Mouse (Mus musculus): ENCODE measurements at regions not wholly inside any gene's neighbourhood (a gene's known extent, or its start where the extent isn't known, plus 50 kb on each side); places are given as distances from the start of the nearest gene placed in this dataset.

GRCm38 (mm10) chr13:51930301-51930747 is 83.8 kb downstream of the Gadd45g start:
- peak; percentile 58 to 70 for DNase-seq (ENCODE audit: low spot score in 2 of 2)

GRCm38 (mm10) chr13:51930931-51931330 is 84.5 kb downstream of the Gadd45g start:
- DNase-seq (ENCODE audit: low spot score in 2 of 2): peak in 1 of 2 experiments; percentile 50

- DNase-seq (ENCODE audit: low spot score in 2 of 2): no peak
Measured at GRCm38 (mm10) chr13:51935827-51936226, 89.3 kb downstream of the Gadd45g start.

- DNase-seq (ENCODE audit: low spot score in 2 of 2): no peak
Measured at GRCm38 (mm10) chr13:51936441-51936840, 90.0 kb downstream of the Gadd45g start.

GRCm38 (mm10) chr13:51937898-51938297 is 91.4 kb downstream of the Gadd45g start:
- no peak for DNase-seq (ENCODE audit: low spot score in 2 of 2)

- DNase-seq (ENCODE audit: low spot score in 2 of 2): no peak
Measured at GRCm38 (mm10) chr13:51939262-51939661, 92.8 kb downstream of the Gadd45g start.

GRCm38 (mm10) chr13:51939715-51940114 is 93.2 kb downstream of the Gadd45g start:
- no peak for DNase-seq (ENCODE audit: low spot score in 2 of 2)

GRCm38 (mm10) chr13:51946171-51946570 is 99.7 kb downstream of the Gadd45g start:
- peak; percentile 35 to 51 for DNase-seq (ENCODE audit: low spot score in 2 of 2)

GRCm38 (mm10) chr13:51948896-51949295 is 102.4 kb downstream of the Gadd45g start:
- DNase-seq (ENCODE audit: low spot score in 2 of 2): no peak

- no peak for DNase-seq (ENCODE audit: low spot score in 2 of 2)
Measured at GRCm38 (mm10) chr13:51951506-51952038, 105.1 kb downstream of the Gadd45g start.

- no peak for DNase-seq (ENCODE audit: low spot score in 2 of 2)
Measured at GRCm38 (mm10) chr13:51953084-51953483, 106.6 kb downstream of the Gadd45g start.

GRCm38 (mm10) chr13:51953569-51953968 is 107.1 kb downstream of the Gadd45g start:
- no peak for DNase-seq (ENCODE audit: low spot score in 2 of 2)

GRCm38 (mm10) chr13:51957101-51957500 is 110.6 kb downstream of the Gadd45g start:
- DNase-seq (ENCODE audit: low spot score in 2 of 2): no peak

GRCm38 (mm10) chr13:51959591-51959990 is 113.1 kb downstream of the Gadd45g start:
- no peak for DNase-seq (ENCODE audit: low spot score in 2 of 2)

GRCm38 (mm10) chr13:51960262-51960661 is 113.8 kb downstream of the Gadd45g start:
- DNase-seq (ENCODE audit: low spot score in 2 of 2): no peak

GRCm38 (mm10) chr13:51962191-51962611 is 115.7 kb downstream of the Gadd45g start:
- DNase-seq (ENCODE audit: low spot score in 2 of 2): no peak

- DNase-seq (ENCODE audit: low spot score in 2 of 2): no peak
Measured at GRCm38 (mm10) chr13:51962676-51963075, 116.2 kb downstream of the Gadd45g start.

- no peak for DNase-seq (ENCODE audit: low spot score in 2 of 2)
Measured at GRCm38 (mm10) chr13:51963966-51964365, 117.5 kb downstream of the Gadd45g start.

GRCm38 (mm10) chr13:51964416-51964815 is 117.9 kb downstream of the Gadd45g start:
- no peak for DNase-seq (ENCODE audit: low spot score in 2 of 2)

GRCm38 (mm10) chr13:51964921-51965320 is 118.4 kb downstream of the Gadd45g start:
- no peak for DNase-seq (ENCODE audit: low spot score in 2 of 2)

- no peak for DNase-seq (ENCODE audit: low spot score in 2 of 2)
Measured at GRCm38 (mm10) chr13:51968103-51968502, 121.6 kb downstream of the Gadd45g start.

GRCm38 (mm10) chr13:51968796-51969195 is 122.3 kb downstream of the Gadd45g start:
- no peak for DNase-seq (ENCODE audit: low spot score in 2 of 2)

- no peak for DNase-seq (ENCODE audit: low spot score in 2 of 2)
Measured at GRCm38 (mm10) chr13:51970051-51970450, 123.6 kb downstream of the Gadd45g start.

GRCm38 (mm10) chr13:51972656-51973310 is 126.3 kb downstream of the Gadd45g start:
- no peak for DNase-seq (ENCODE audit: low spot score in 2 of 2)
